Mouse (Mus musculus): Measurements from ENCODE around the gene Casc3.

- peak; percentile 65 for TF ChIP-seq POLR2A (IDR thresholded peaks at IDR 0.05; ENCODE audit: insufficient read length, low read depth)
- TF ChIP-seq USF1 (IDR thresholded peaks at IDR 0.05; ENCODE audit: low read depth), result peak; percentile 9
- TF ChIP-seq MYOD1 (IDR thresholded peaks at IDR 0.05; ENCODE audit: control insufficient read depth in 1 of 3, insufficient read length in 2 of 3, low read depth in 2 of 3), result peak in 2 of 3 experiments; percentile 69 to 81
- TF ChIP-seq POLR2AphosphoS2 (IDR thresholded peaks at IDR 0.05; ENCODE audit: insufficient read length, low read depth), result peak; percentile 94
- no peak for TF ChIP-seq E2F4 (IDR thresholded peaks at IDR 0.05; ENCODE audit: insufficient read depth)
These were observed 32.0 kb upstream of the Casc3 start for GRCm38 (mm10) chr11:98772667-98773171.
